Mouse (Mus musculus): ENCODE results near the gene Cacna2d3. TPM values are rescaled to one million over a fixed set of nuclear protein-coding genes. Genes with fewer than 3 reads are reported as not detected.

The Cacna2d3 gene
- total and polyA plus RNA-seq, 3 experiments: not detected

- TF ChIP-seq MAZ (IDR thresholded peaks at IDR 0.05; ENCODE audit: low read depth, low read length): no peak
- TF ChIP-seq POLR2AphosphoS5 (IDR thresholded peaks at IDR 0.05; ENCODE audit: borderline replicate concordance, low read depth, low read length): no peak
- no peak for TF ChIP-seq CTCF (IDR thresholded peaks at IDR 0.05 in 2 of 3, conservative IDR thresholded peaks at IDR 0.05 in 1 of 3; ENCODE audit: control insufficient read depth in 1 of 3, insufficient read depth in 1 of 3, low read depth in 2 of 3, low read length in 3 of 3, poor library complexity in 1 of 3, severe bottlenecking in 1 of 3)
- TF ChIP-seq ZMIZ1 (IDR thresholded peaks at IDR 0.05; ENCODE audit: low read depth, low read length): no peak
- no peak for TF ChIP-seq UBTF (IDR thresholded peaks at IDR 0.05; ENCODE audit: borderline replicate concordance, insufficient read depth, low read depth, low read length)
- no peak for TF ChIP-seq ZC3H11A (IDR thresholded peaks at IDR 0.05; ENCODE audit: low read depth, low read length)
- no peak for TF ChIP-seq NELFE (IDR thresholded peaks at IDR 0.05; ENCODE audit: low read depth, low read length)
- no peak for TF ChIP-seq MYB (IDR thresholded peaks at IDR 0.05; ENCODE audit: low read depth, low read length)
- TF ChIP-seq BHLHE40 (IDR thresholded peaks at IDR 0.05; ENCODE audit: borderline replicate concordance, low read depth, low read length): no peak
- Histone ChIP-seq H3K4me3 (ENCODE audit: control insufficient read depth in 1 of 2, insufficient read depth in 1 of 2, low read depth in 2 of 2, low read length in 2 of 2) (no peak overlapping the region), H3K27ac (ENCODE audit: control insufficient read depth, low read depth, low read length) (no peak overlapping the region), H3K9me3 (replicated peaks; ENCODE audit: insufficient read depth, low read length) (no peaks in the 10 kb centered on the region), H3K27me3 (ENCODE audit: control insufficient read depth in 1 of 2, insufficient read depth in 2 of 2, low read length in 2 of 2) (no peaks in the 10 kb centered on the region), H3K4me1 (ENCODE audit: control insufficient read depth in 1 of 2, insufficient read depth in 2 of 2, low read length in 2 of 2) (no peaks in the 10 kb centered on the region), H3K9ac (ENCODE audit: control insufficient read depth, low read depth, low read length, poor library complexity, severe bottlenecking) (no peak overlapping the region), H3K36me3 (ENCODE audit: control insufficient read depth in 1 of 2, insufficient read depth in 2 of 2, low read length in 2 of 2) (no peaks in the 10 kb centered on the region), H3K79me2 (ENCODE audit: control insufficient read depth, insufficient read depth, low read length, poor library complexity) (no peaks in the 10 kb centered on the region)
- DNase-seq (ENCODE audit: low read depth, low spot score): no peak
Measured at GRCm38 (mm10) chr14:29042355-29042754, 679.3 kb downstream of the Cacna2d3 start.

- no peaks in the 10 kb centered on the region for H3K9me3 ChIP-seq (replicated peaks; ENCODE audit: insufficient read depth, low read length)
- no peaks in the 10 kb centered on the region for H3K79me2 ChIP-seq (ENCODE audit: control insufficient read depth, insufficient read depth, low read length, poor library complexity)
- no peak for DNase-seq (ENCODE audit: low read depth, low spot score)
- no peaks in the 10 kb centered on the region for H3K27me3 ChIP-seq (ENCODE audit: control insufficient read depth in 1 of 2, insufficient read depth in 2 of 2, low read length in 2 of 2)
- H3K27ac ChIP-seq (ENCODE audit: control insufficient read depth, low read depth, low read length): no peak overlapping the region
- no peak overlapping the region for H3K4me3 ChIP-seq (ENCODE audit: control insufficient read depth in 1 of 2, insufficient read depth in 1 of 2, low read depth in 2 of 2, low read length in 2 of 2)
- no peak overlapping the region for H3K9ac ChIP-seq (ENCODE audit: control insufficient read depth, low read depth, low read length, poor library complexity, severe bottlenecking)
- no peaks in the 10 kb centered on the region for H3K36me3 ChIP-seq (ENCODE audit: control insufficient read depth in 1 of 2, insufficient read depth in 2 of 2, low read length in 2 of 2)
- TF ChIP-seq NELFE (IDR thresholded peaks at IDR 0.05; ENCODE audit: low read depth, low read length) (no peak), POLR2AphosphoS2 (IDR thresholded peaks at IDR 0.05; ENCODE audit: low read length) (no peak), HCFC1 (IDR thresholded peaks at IDR 0.05; ENCODE audit: low read depth, low read length) (no peak), NRF1 (IDR thresholded peaks at IDR 0.05; ENCODE audit: insufficient read depth, low read depth, low read length, poor library complexity, severe bottlenecking) (no peak), SMC3 (IDR thresholded peaks at IDR 0.05; ENCODE audit: low read depth, low read length) (no peak), POLR2A (IDR thresholded peaks at IDR 0.05; ENCODE audit: control insufficient read depth in 1 of 2, insufficient read depth in 1 of 2, low read depth in 1 of 2, low read length in 2 of 2, poor library complexity in 1 of 2) (no peak), CTCF (IDR thresholded peaks at IDR 0.05 in 2 of 3, conservative IDR thresholded peaks at IDR 0.05 in 1 of 3; ENCODE audit: control insufficient read depth in 1 of 3, insufficient read depth in 1 of 3, low read depth in 2 of 3, low read length in 3 of 3, poor library complexity in 1 of 3, severe bottlenecking in 1 of 3) (no peak), KAT2A (conservative IDR thresholded peaks at IDR 0.05; ENCODE audit: low read depth, low read length) (no peak), MAZ (IDR thresholded peaks at IDR 0.05; ENCODE audit: low read depth, low read length) (no peak), MAX (IDR thresholded peaks at IDR 0.05; ENCODE audit: low read length) (no peak), ETS1 (IDR thresholded peaks at IDR 0.05; ENCODE audit: low read depth, low read length) (no peak), ZKSCAN1 (IDR thresholded peaks at IDR 0.05; ENCODE audit: low read depth, low read length) (no peak), TAL1 (IDR thresholded peaks at IDR 0.05; ENCODE audit: low read length) (no peak), TBP (IDR thresholded peaks at IDR 0.05; ENCODE audit: low read depth, low read length) (no peak), USF2 (IDR thresholded peaks at IDR 0.05; ENCODE audit: borderline replicate concordance in 1 of 2, insufficient read depth in 1 of 2, low read depth in 1 of 2, low read length in 2 of 2) (no peak)
- H3K4me1 ChIP-seq (ENCODE audit: control insufficient read depth in 1 of 2, insufficient read depth in 2 of 2, low read length in 2 of 2): no peaks in the 10 kb centered on the region
Measured at GRCm38 (mm10) chr14:29041498-29041897, 680.2 kb downstream of the Cacna2d3 start.

Measured in MEL (cell line).